Mouse (Mus musculus): ENCODE results near the gene Gsdme. TPM values are rescaled to one million over a fixed set of nuclear protein-coding genes. Genes with fewer than 3 reads are reported as not detected.

Gsdme gene
- polyA plus RNA-seq (2014; fragmentation: Nextera tagmentation; extraction: Ambion mirVana), result 35.2 and 37.8 TPM in 2 replicates

GRCm38 (mm10) chr6:50263670-50264069 lies at the start of gene Gsdme:
Gene Gsdme, minus strand, starts transcription at chr6:50263862.
- WGBS, result 72% methylated on average over 6 of the region's 6 CpGs
- Histone ChIP-seq H3K27me3 (replicated peaks; ENCODE audit: control insufficient read depth, insufficient read depth, low read length) (no peaks in the 10 kb centered on the region), H3K27ac (ENCODE audit: low read depth) (no peak within 1 kb of the TSS), H3K9me3 (ENCODE audit: control insufficient read depth, low read length) (no peaks in the 10 kb centered on the region), H3K4me2 (ENCODE audit: low read length) (no peak within 1 kb of the TSS), H3K9ac (ENCODE audit: low read length) (no peak within 1 kb of the TSS), H3K36me3 (ENCODE audit: control insufficient read depth, insufficient read depth, low read length) (no peaks in the 10 kb centered on the region), H3K4me3 (ENCODE audit: low read depth, low read length) (no peak within 1 kb of the TSS), H3K4me1 (replicated peaks; ENCODE audit: control insufficient read depth, insufficient read depth, low read length) (0 out of 2 replicates have a peak, but pooled peaks cover 5% of the 10 kb centered on the region)
- no peak for DNase-seq (ENCODE audit: low spot score)
- ATAC-seq (replicated peaks; ENCODE audit: low FRiP score, low TSS enrichment, low read depth), result no peak

- DNase-seq (ENCODE audit: low spot score), result peak; percentile 85
- Histone ChIP-seq H3K36me3 (ENCODE audit: control insufficient read depth, insufficient read depth, low read length) (no peaks in the 10 kb centered on the region), H3K4me2 (ENCODE audit: low read length) (no peak overlapping the region), H3K9me3 (ENCODE audit: control insufficient read depth, low read length) (no peaks in the 10 kb centered on the region), H3K4me3 (ENCODE audit: low read depth, low read length) (no peak overlapping the region), H3K4me1 (replicated peaks; ENCODE audit: control insufficient read depth, insufficient read depth, low read length) (no peaks in the 10 kb centered on the region), H3K27ac (ENCODE audit: low read depth) (no peak overlapping the region), H3K27me3 (replicated peaks; ENCODE audit: control insufficient read depth, insufficient read depth, low read length) (no peaks in the 10 kb centered on the region), H3K9ac (ENCODE audit: low read length) (no peak overlapping the region)
- peak; percentile 72; the same call in 1 of the 2 replicates for ATAC-seq (replicated peaks; ENCODE audit: low FRiP score, low TSS enrichment, low read depth)
- 39% methylated on average over 4 of the region's 4 CpGs for WGBS
Observed at GRCm38 (mm10) chr6:50312647-50313046, 49.0 kb upstream of the Gsdme start.

- no peaks in the 10 kb centered on the region for H3K36me3 ChIP-seq (ENCODE audit: control insufficient read depth, insufficient read depth, low read length)
- DNase-seq (ENCODE audit: low spot score) (peak; percentile 73), ATAC-seq (replicated peaks; ENCODE audit: low FRiP score, low TSS enrichment, low read depth) (0 out of 2 replicates have a peak, but pooled peaks have one; percentile 50)
- H3K27me3 ChIP-seq (replicated peaks; ENCODE audit: control insufficient read depth, insufficient read depth, low read length), result no peaks in the 10 kb centered on the region
- H3K27ac ChIP-seq (ENCODE audit: low read depth), result no peak overlapping the region
- H3K9me3 ChIP-seq (ENCODE audit: control insufficient read depth, low read length), result no peaks in the 10 kb centered on the region
- no peak overlapping the region for H3K4me3 ChIP-seq (ENCODE audit: low read depth, low read length)
- no peaks in the 10 kb centered on the region for H3K4me1 ChIP-seq (replicated peaks; ENCODE audit: control insufficient read depth, insufficient read depth, low read length)
- H3K4me2 ChIP-seq (ENCODE audit: low read length), result no peak overlapping the region
- H3K9ac ChIP-seq (ENCODE audit: low read length), result no peak overlapping the region
- WGBS, result 24% methylated on average over 6 of the region's 6 CpGs
Observed at GRCm38 (mm10) chr6:50309019-50309418, 45.4 kb upstream of the Gsdme start.

DNA sequence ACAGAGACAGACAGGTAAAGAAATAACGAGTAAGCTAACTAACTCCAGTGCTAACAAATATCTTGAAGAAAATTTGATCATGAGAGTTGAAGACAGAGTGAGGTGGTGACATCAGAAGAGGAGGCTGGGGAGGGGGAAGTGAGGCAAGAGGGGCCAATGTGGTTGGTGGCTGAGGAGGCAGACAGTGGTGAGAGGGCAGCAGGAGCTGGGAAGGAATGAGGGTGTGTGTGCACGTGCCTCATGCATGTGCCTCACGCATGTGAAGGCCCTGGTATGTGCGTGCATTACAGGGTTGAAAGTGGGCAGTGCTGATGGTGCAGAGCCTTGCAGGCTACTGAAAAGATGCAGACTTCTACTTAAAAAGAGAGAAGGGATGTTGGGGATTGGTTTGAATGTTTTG lies 43.0 kb upstream of the Gsdme start:
- no peaks in the 10 kb centered on the region for H3K4me1 ChIP-seq (replicated peaks; ENCODE audit: control insufficient read depth, insufficient read depth, low read length)
- no peaks in the 10 kb centered on the region for H3K27me3 ChIP-seq (replicated peaks; ENCODE audit: control insufficient read depth, insufficient read depth, low read length)
- H3K27ac ChIP-seq (ENCODE audit: low read depth), result no peak overlapping the region
- no peak for ATAC-seq (replicated peaks; ENCODE audit: low FRiP score, low TSS enrichment, low read depth)
- no peak overlapping the region for H3K4me3 ChIP-seq (ENCODE audit: low read depth, low read length)
- H3K9me3 ChIP-seq (ENCODE audit: control insufficient read depth, low read length), result no peaks in the 10 kb centered on the region
- 88% methylated on average over 4 of the region's 4 CpGs for WGBS
- DNase-seq (ENCODE audit: low spot score), result no peak
- no peak overlapping the region for H3K9ac ChIP-seq (ENCODE audit: low read length)
- H3K4me2 ChIP-seq (ENCODE audit: low read length), result no peak overlapping the region
- H3K36me3 ChIP-seq (ENCODE audit: control insufficient read depth, insufficient read depth, low read length), result no peaks in the 10 kb centered on the region

DNA sequence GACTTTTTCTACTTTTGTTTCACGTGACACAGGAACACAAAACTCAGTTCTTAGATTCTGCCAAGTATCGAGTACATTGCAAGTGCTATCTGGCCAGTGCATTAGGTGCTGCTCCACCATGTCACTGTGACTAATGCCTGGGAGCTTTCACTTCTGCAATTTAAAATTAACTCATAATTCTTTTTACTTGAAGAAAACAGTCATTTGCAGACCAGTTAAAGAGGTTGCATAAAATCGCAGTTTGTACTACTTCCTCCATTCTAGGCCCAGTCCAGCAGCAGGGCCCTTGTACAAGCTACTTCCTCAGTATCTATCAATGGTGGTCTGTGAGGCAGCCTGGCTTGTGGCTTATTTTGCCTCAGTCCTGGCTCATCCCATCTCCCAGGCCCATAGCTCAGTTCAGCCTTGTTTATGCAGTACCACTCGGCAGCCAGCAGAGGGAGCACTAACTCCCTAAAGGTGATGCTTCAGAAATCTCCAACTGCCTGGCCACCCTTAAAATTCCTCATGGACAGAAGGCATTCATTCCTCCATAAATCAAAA lies 41.4 kb upstream of the Gsdme start:
- DNase-seq (ENCODE audit: low spot score), result peak; percentile 89
- Histone ChIP-seq H3K4me2 (ENCODE audit: low read length) (no peak overlapping the region), H3K27me3 (replicated peaks; ENCODE audit: control insufficient read depth, insufficient read depth, low read length) (no peaks in the 10 kb centered on the region), H3K27ac (ENCODE audit: low read depth) (no peak overlapping the region), H3K9ac (ENCODE audit: low read length) (no peak overlapping the region), H3K9me3 (ENCODE audit: control insufficient read depth, low read length) (no peaks in the 10 kb centered on the region), H3K4me1 (replicated peaks; ENCODE audit: control insufficient read depth, insufficient read depth, low read length) (no peaks in the 10 kb centered on the region), H3K36me3 (ENCODE audit: control insufficient read depth, insufficient read depth, low read length) (no peaks in the 10 kb centered on the region), H3K4me3 (ENCODE audit: low read depth, low read length) (no peak overlapping the region)
- ATAC-seq (replicated peaks; ENCODE audit: low FRiP score, low TSS enrichment, low read depth), result 0 out of 2 replicates have a peak, but pooled peaks have one; percentile 26
- WGBS, result 65% methylated on average over 4 of the region's 4 CpGs

- Histone ChIP-seq H3K27me3 (replicated peaks; ENCODE audit: control insufficient read depth, insufficient read depth, low read length) (no peaks in the 10 kb centered on the region), H3K4me2 (ENCODE audit: low read length) (no peak overlapping the region), H3K4me1 (replicated peaks; ENCODE audit: control insufficient read depth, insufficient read depth, low read length) (no peaks in the 10 kb centered on the region), H3K9ac (ENCODE audit: low read length) (no peak overlapping the region), H3K4me3 (ENCODE audit: low read depth, low read length) (no peak overlapping the region), H3K9me3 (ENCODE audit: control insufficient read depth, low read length) (no peaks in the 10 kb centered on the region), H3K27ac (ENCODE audit: low read depth) (no peak overlapping the region), H3K36me3 (ENCODE audit: control insufficient read depth, insufficient read depth, low read length) (no peaks in the 10 kb centered on the region)
- no peak for DNase-seq (ENCODE audit: low spot score)
- ATAC-seq (replicated peaks; ENCODE audit: low FRiP score, low TSS enrichment, low read depth), result no peak
- whole genome bisulfite sequencing, result 90% methylated on average over 7 of the region's 7 CpGs
Observed at GRCm38 (mm10) chr6:50301121-50301520, 37.5 kb upstream of the Gsdme start.

DNA sequence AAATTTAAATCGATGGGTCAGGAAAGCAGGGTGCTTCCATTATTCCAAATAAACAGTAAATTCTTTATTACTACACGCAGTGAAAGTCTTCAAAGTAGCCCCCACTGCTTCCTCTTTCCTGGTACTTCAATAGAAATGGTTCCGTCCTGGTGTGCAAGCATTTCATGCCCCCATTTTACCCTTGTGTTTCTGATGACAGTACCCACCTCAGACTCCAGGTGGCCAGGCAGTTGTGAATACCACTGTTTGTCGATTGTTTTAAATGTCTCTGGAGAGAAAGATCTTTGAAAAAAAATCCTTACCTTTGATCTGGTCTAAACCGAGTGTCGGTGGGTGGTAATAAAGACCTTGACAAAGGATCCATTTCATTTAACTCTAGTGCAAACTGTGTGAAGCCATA lies 37.0 kb upstream of the Gsdme start:
- DNase-seq (ENCODE audit: low spot score) (no peak), ATAC-seq (replicated peaks; ENCODE audit: low FRiP score, low TSS enrichment, low read depth) (no peak)
- Histone ChIP-seq H3K9me3 (ENCODE audit: control insufficient read depth, low read length) (no peaks in the 10 kb centered on the region), H3K27ac (ENCODE audit: low read depth) (no peak overlapping the region), H3K4me3 (ENCODE audit: low read depth, low read length) (no peak overlapping the region), H3K4me1 (replicated peaks; ENCODE audit: control insufficient read depth, insufficient read depth, low read length) (no peaks in the 10 kb centered on the region), H3K9ac (ENCODE audit: low read length) (no peak overlapping the region), H3K4me2 (ENCODE audit: low read length) (no peak overlapping the region), H3K27me3 (replicated peaks; ENCODE audit: control insufficient read depth, insufficient read depth, low read length) (no peaks in the 10 kb centered on the region), H3K36me3 (ENCODE audit: control insufficient read depth, insufficient read depth, low read length) (no peaks in the 10 kb centered on the region)
- 80% methylated on average over 6 of the region's 6 CpGs for WGBS

- no peaks in the 10 kb centered on the region for H3K36me3 ChIP-seq (ENCODE audit: control insufficient read depth, insufficient read depth, low read length)
- no peak overlapping the region for H3K9ac ChIP-seq (ENCODE audit: low read length)
- no peaks in the 10 kb centered on the region for H3K27me3 ChIP-seq (replicated peaks; ENCODE audit: control insufficient read depth, insufficient read depth, low read length)
- ATAC-seq (replicated peaks; ENCODE audit: low FRiP score, low TSS enrichment, low read depth) (no peak), DNase-seq (ENCODE audit: low spot score) (no peak)
- H3K4me3 ChIP-seq (ENCODE audit: low read depth, low read length), result no peak overlapping the region
- H3K9me3 ChIP-seq (ENCODE audit: control insufficient read depth, low read length), result no peaks in the 10 kb centered on the region
- H3K27ac ChIP-seq (ENCODE audit: low read depth), result no peak overlapping the region
- H3K4me2 ChIP-seq (ENCODE audit: low read length), result no peak overlapping the region
- WGBS, result 85% methylated on average over 7 of the region's 7 CpGs
- no peaks in the 10 kb centered on the region for H3K4me1 ChIP-seq (replicated peaks; ENCODE audit: control insufficient read depth, insufficient read depth, low read length)
Observed at GRCm38 (mm10) chr6:50299071-50299470, 35.4 kb upstream of the Gsdme start.

GRCm38 (mm10) chr6:50297671-50298070 lies 34.0 kb upstream of the Gsdme start:
- Histone ChIP-seq H3K4me1 (replicated peaks; ENCODE audit: control insufficient read depth, insufficient read depth, low read length) (no peaks in the 10 kb centered on the region), H3K4me3 (ENCODE audit: low read depth, low read length) (no peak overlapping the region), H3K9ac (ENCODE audit: low read length) (no peak overlapping the region), H3K4me2 (ENCODE audit: low read length) (no peak overlapping the region), H3K27ac (ENCODE audit: low read depth) (no peak overlapping the region), H3K9me3 (ENCODE audit: control insufficient read depth, low read length) (no peaks in the 10 kb centered on the region), H3K27me3 (replicated peaks; ENCODE audit: control insufficient read depth, insufficient read depth, low read length) (no peaks in the 10 kb centered on the region), H3K36me3 (ENCODE audit: control insufficient read depth, insufficient read depth, low read length) (no peaks in the 10 kb centered on the region)
- ATAC-seq (replicated peaks; ENCODE audit: low FRiP score, low TSS enrichment, low read depth) (no peak), DNase-seq (ENCODE audit: low spot score) (no peak)
- WGBS, result 96% methylated on average over 9 of the region's 9 CpGs
